Comparison of ENCODE assay signal across 11 mouse cellular contexts in genomic region chr11:76588032-76588431, GRCm38 (mm10). TPM values are rescaled to one million over a fixed set of nuclear protein-coding genes. Genes with fewer than 3 reads are reported as not detected.
DNase-seq lines count a peak whose midpoint lies in the region; ATAC-seq lines count a peak whose summit lies in the region.
"Had no signal": no experiment of that assay in that cellular context is flagged by ENCODE, and none has a peak within 500 bp of the region (broad histone marks: within the 10 kb centered on the region; RNA-seq: fewer than 3 reads in every experiment).

No protein-coding gene starts in this region.

- H3K9ac ChIP-seq in kidney, embryonic 15.5 days, result no peak overlapping the region
- no peak overlapping the region for H3K9ac ChIP-seq in stomach, embryonic 16.5 days (ENCODE audit: low read length)

- no peaks in the 10 kb centered on the region for H3K27me3 ChIP-seq in kidney, embryonic 15.5 days
- H3K27me3 ChIP-seq in stomach, embryonic 16.5 days (ENCODE audit: control insufficient read depth, insufficient read depth, low read length), result no peaks in the 10 kb centered on the region

- H3K27ac ChIP-seq in kidney, embryonic 15.5 days, result peak overlapping the region; percentile 91
- peak overlapping the region; percentile 32; the same call in 1 of the 2 replicates for H3K27ac ChIP-seq in stomach, embryonic 16.5 days (ENCODE audit: low read length)

- no peak for ATAC-seq in kidney, embryonic 15.5 days (replicated peaks; ENCODE audit: low FRiP score)
- no peak for ATAC-seq in stomach, embryonic 16.5 days (ENCODE audit: insufficient read depth, low FRiP score)
- no peak for ATAC-seq in erythroblast, adult 5-6 weeks (replicated peaks; ENCODE audit: low FRiP score, poor library complexity, severe bottlenecking)
- ATAC-seq: midbrain, embryonic 16.5 days had no signal

- no peak overlapping the region for H3K4me2 ChIP-seq in kidney, embryonic 15.5 days
- no peak overlapping the region for H3K4me2 ChIP-seq in stomach, embryonic 16.5 days (ENCODE audit: low read depth, low read length)

- H3K4me3 ChIP-seq in kidney, embryonic 15.5 days (replicated peaks), result no peak overlapping the region
- no peak overlapping the region for H3K4me3 ChIP-seq in stomach, embryonic 16.5 days (replicated peaks; ENCODE audit: low read length)

- DNase-seq in kidney, postnatal 4 days, result no peak
- DNase-seq in brain, adult 2 months (ENCODE audit: low read depth, low spot score), result peak; percentile 40
- DNase-seq in lung, postnatal 10 days, result peak; percentile 5
- DNase-seq in testis, postnatal 14 days (ENCODE audit: low spot score), result no peak
- no peak for DNase-seq in right cerebral cortex, postnatal 36 days (ENCODE audit: low spot score in 2 of 2)
- DNase-seq: cerebellum, adult 2 months; heart, postnatal 4 days had no signal

- peaks cover 37% of the 10 kb centered on the region for H3K4me1 ChIP-seq in kidney, embryonic 15.5 days
- H3K4me1 ChIP-seq in stomach, embryonic 16.5 days (ENCODE audit: control insufficient read depth, insufficient read depth, low read length), result peaks cover 5% of the 10 kb centered on the region; the same call in 1 of the 2 replicates

- H3K36me3 ChIP-seq in kidney, embryonic 15.5 days, result no peaks in the 10 kb centered on the region
- H3K36me3 ChIP-seq in stomach, embryonic 16.5 days (ENCODE audit: control insufficient read depth, insufficient read depth, low read length), result no peaks in the 10 kb centered on the region

- 66% methylated on average over 2 of the region's 2 CpGs for WGBS in kidney, embryonic 15.5 days
- WGBS in stomach, embryonic 16.5 days, result 57% methylated on average over 2 of the region's 2 CpGs

- H3K9me3 ChIP-seq in kidney, embryonic 15.5 days (replicated peaks), result no peaks in the 10 kb centered on the region
- H3K9me3 ChIP-seq in stomach, embryonic 16.5 days (replicated peaks; ENCODE audit: control insufficient read depth, low read length), result no peaks in the 10 kb centered on the region

RNA-seq across cellular contexts. Expression of gene Abr, which starts 34.1 kb away (rescaled TPM):
- 44.2 and 48.3 TPM in 2 replicates for polyA plus RNA-seq in kidney, embryonic 15.5 days (2015; fragmentation: Nextera tagmentation; extraction: Ambion mirVana)
- 27.1 and 28.8 TPM in 2 replicates for polyA plus RNA-seq in stomach, embryonic 16.5 days (2015; fragmentation: Nextera tagmentation; extraction: Ambion mirVana)
- total RNA-seq in erythroblast, adult 5-6 weeks (2015; ENCODE audit: low replicate concordance), result 7.5 and 7.9 TPM in 2 replicates
- 14.9 and 15.8 TPM in 2 replicates for total RNA-seq in erythroblast, adult 5-6 weeks (2017; ENCODE audit: low replicate concordance)

Comparison
In these comparisons a context has a peak if more than half of its experiments do, and no peak if none do; other contexts are left out.
1. DNase-seq: peak in brain, adult 2 months (single experiment) and lung, postnatal 10 days (single experiment); none in kidney, postnatal 4 days (0 of 2), testis, postnatal 14 days (single experiment) and right cerebral cortex, postnatal 36 days (0 of 2).